Mouse (Mus musculus): ENCODE data around the gene Smarce1. TPM values are rescaled to one million over a fixed set of nuclear protein-coding genes. Genes with fewer than 3 reads are reported as not detected.

The Smarce1 gene
- polyA plus RNA-seq, 1 experiment from 2014 or later: 224 TPM

GRCm38 (mm10) chr11:99226298-99226697, 4.5 kb downstream of the Smarce1 start:
- Histone ChIP-seq H3K27ac (no peak overlapping the region), H3K27me3 (no peaks in the 10 kb centered on the region), H3K4me3 (no peak overlapping the region), H3K4me2 (no peak overlapping the region), H3K9ac (no peak overlapping the region), H3K36me3 (peaks cover 56% of the 10 kb centered on the region), H3K4me1 (peaks cover 19% of the 10 kb centered on the region), H3K9me3 (no peaks in the 10 kb centered on the region)
- no peak for ATAC-seq (ENCODE audit: insufficient number of reproducible peaks, low FRiP score, low TSS enrichment, low read depth)
- WGBS: 76% methylated on average over 5 of the region's 5 CpGs

GRCm38 (mm10) chr11:99223310-99223709, 7.5 kb downstream of the Smarce1 start:
- Histone ChIP-seq H3K27me3 (no peaks in the 10 kb centered on the region), H3K4me3 (no peak overlapping the region), H3K4me1 (peaks cover 7% of the 10 kb centered on the region), H3K4me2 (no peak overlapping the region), H3K9ac (no peak overlapping the region), H3K27ac (no peak overlapping the region), H3K9me3 (no peaks in the 10 kb centered on the region), H3K36me3 (peaks cover 78% of the 10 kb centered on the region)
- 83% methylated on average over 5 of the region's 5 CpGs for WGBS
- ATAC-seq (ENCODE audit: insufficient number of reproducible peaks, low FRiP score, low TSS enrichment, low read depth): no peak

DNA sequence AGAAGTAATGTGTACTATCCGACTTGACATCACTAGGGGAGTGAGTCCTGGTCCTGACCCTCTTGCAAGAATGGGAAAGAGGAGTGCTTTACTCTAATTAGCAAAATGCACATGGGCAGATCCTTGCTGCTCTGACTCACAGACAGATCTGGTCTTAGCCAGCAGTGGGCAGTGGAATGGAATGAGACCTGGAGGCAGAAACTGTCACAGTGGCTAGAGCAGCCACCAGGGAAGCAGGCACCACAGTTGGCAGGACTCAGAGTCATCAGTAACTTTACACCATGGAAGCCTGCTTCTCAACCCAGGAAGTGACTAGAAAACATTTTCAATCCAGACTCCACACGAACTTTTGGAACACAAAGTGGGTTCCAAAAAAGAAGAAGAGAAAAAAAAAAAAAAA, 9.0 kb downstream of the Smarce1 start:
- Histone ChIP-seq H3K4me3 (no peak overlapping the region), H3K9me3 (no peaks in the 10 kb centered on the region), H3K27ac (no peak overlapping the region), H3K4me2 (no peak overlapping the region), H3K9ac (no peak overlapping the region), H3K27me3 (no peaks in the 10 kb centered on the region), H3K4me1 (no peaks in the 10 kb centered on the region), H3K36me3 (peaks cover 79% of the 10 kb centered on the region)
- ATAC-seq (ENCODE audit: insufficient number of reproducible peaks, low FRiP score, low TSS enrichment, low read depth): no peak
- 61% methylated on average over 2 of the region's 2 CpGs for WGBS

DNA sequence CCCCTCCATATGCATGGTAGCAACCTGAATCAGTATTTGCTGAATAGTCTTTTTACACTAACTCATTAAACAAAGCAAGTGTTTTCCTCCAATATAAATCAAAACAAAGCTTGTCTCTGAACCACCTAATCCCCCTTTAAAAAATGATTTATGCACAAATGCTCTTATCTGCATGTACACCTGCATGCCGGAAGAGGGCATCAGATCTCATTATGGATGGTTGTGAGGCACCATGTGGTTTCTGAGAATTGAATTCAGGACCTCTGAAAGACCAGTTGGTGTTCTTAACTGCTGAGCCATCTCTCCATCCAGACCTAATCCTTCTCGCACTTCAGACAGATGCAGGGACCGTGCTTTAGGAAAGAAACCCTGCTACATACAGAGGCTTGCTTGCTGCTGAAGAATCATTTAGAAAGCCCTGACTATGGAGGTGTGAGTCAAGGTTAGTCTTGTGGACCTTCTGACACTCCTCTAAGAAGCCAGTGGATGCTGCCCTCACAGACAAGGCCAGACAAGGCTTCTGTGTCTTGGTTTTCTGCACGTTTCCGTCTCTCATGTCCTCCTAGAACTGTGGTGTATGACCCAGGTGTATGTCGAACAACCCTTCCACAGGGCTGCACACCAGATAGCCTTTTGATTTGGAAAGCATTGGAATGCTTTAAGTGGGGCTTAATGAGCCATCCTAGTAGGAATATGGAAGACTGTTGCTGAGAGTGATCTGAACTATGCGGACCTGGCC, 13.4 kb downstream of the Smarce1 start:
- H3K9me3 ChIP-seq: no peaks in the 10 kb centered on the region
- H3K4me1 ChIP-seq: no peaks in the 10 kb centered on the region
- no peak overlapping the region for H3K9ac ChIP-seq
- H3K4me2 ChIP-seq: no peak overlapping the region
- no peaks in the 10 kb centered on the region for H3K27me3 ChIP-seq
- no peak overlapping the region for H3K27ac ChIP-seq
- no peak for ATAC-seq (ENCODE audit: insufficient number of reproducible peaks, low FRiP score, low TSS enrichment, low read depth)
- 94% methylated on average over 7 of the region's 7 CpGs for WGBS
- no peak overlapping the region for H3K4me3 ChIP-seq
- peaks cover 84% of the 10 kb centered on the region for H3K36me3 ChIP-seq

- Histone ChIP-seq H3K27me3 (no peaks in the 10 kb centered on the region), H3K36me3 (peaks cover 86% of the 10 kb centered on the region), H3K9ac (no peak overlapping the region), H3K4me3 (no peak overlapping the region), H3K4me2 (no peak overlapping the region), H3K9me3 (no peaks in the 10 kb centered on the region), H3K27ac (no peak overlapping the region), H3K4me1 (no peaks in the 10 kb centered on the region)
- 98% methylated on average over 3 of the region's 3 CpGs for WGBS
- ATAC-seq (ENCODE audit: insufficient number of reproducible peaks, low FRiP score, low TSS enrichment, low read depth): no peak
Measured at GRCm38 (mm10) chr11:99216181-99216580, 14.6 kb downstream of the Smarce1 start.

GRCm38 (mm10) chr11:99212693-99213092, 18.1 kb downstream of the Smarce1 start:
- H3K4me3 ChIP-seq: no peak overlapping the region
- H3K36me3 ChIP-seq: peaks cover 80% of the 10 kb centered on the region
- no peaks in the 10 kb centered on the region for H3K9me3 ChIP-seq
- ATAC-seq (ENCODE audit: insufficient number of reproducible peaks, low FRiP score, low TSS enrichment, low read depth): no peak
- H3K9ac ChIP-seq: no peak overlapping the region
- H3K4me2 ChIP-seq: no peak overlapping the region
- WGBS: 84% methylated on average over 7 of the region's 7 CpGs
- no peaks in the 10 kb centered on the region for H3K4me1 ChIP-seq
- H3K27me3 ChIP-seq: no peaks in the 10 kb centered on the region
- no peak overlapping the region for H3K27ac ChIP-seq

GRCm38 (mm10) chr11:99211964-99212363, 18.9 kb downstream of the Smarce1 start:
- ATAC-seq (ENCODE audit: insufficient number of reproducible peaks, low FRiP score, low TSS enrichment, low read depth): no peak
- WGBS: 74% methylated on average over 2 of the region's 2 CpGs
- Histone ChIP-seq H3K27ac (no peak overlapping the region), H3K4me2 (no peak overlapping the region), H3K9me3 (no peaks in the 10 kb centered on the region), H3K9ac (no peak overlapping the region), H3K27me3 (no peaks in the 10 kb centered on the region), H3K36me3 (peaks cover 73% of the 10 kb centered on the region), H3K4me3 (no peak overlapping the region), H3K4me1 (no peaks in the 10 kb centered on the region)

DNA sequence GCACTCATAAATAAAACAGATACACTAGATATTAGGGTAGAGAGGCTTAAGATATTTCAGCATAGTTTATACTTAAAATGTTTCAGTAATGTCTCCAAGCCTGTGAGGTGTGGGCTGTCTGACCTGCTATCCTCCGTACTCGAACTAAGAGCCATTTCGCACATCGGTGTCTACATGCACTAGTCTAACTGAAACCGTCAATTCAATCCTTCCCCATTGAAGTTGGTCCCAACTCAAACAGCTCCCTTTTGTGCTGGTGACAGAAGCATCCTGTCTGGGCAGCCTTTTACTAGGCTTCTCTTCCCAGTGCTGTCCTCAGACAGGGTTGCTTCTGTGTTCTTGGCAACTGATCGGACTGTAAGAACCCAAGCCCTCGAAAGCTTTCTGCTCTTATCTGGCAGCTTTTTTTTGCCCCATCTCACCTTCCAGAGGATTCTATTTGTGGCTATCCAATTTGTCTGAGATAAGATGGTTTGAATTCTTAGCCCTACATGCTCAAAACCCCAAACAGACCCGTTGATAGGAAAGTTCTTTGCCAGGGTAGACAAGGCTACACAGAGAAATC, 22.6 kb downstream of the Smarce1 start:
- Histone ChIP-seq H3K4me2 (no peak overlapping the region), H3K27ac (no peak overlapping the region), H3K9ac (no peak overlapping the region), H3K36me3 (peaks cover 38% of the 10 kb centered on the region), H3K4me3 (no peak overlapping the region), H3K27me3 (no peaks in the 10 kb centered on the region), H3K4me1 (no peaks in the 10 kb centered on the region), H3K9me3 (no peaks in the 10 kb centered on the region)
- 81% methylated on average over 8 of the region's 8 CpGs for WGBS
- ATAC-seq (ENCODE audit: insufficient number of reproducible peaks, low FRiP score, low TSS enrichment, low read depth): no peak

GRCm38 (mm10) chr11:99207449-99207848, 23.4 kb downstream of the Smarce1 start:
- Histone ChIP-seq H3K4me2 (no peak overlapping the region), H3K27ac (no peak overlapping the region), H3K4me1 (no peaks in the 10 kb centered on the region), H3K36me3 (peaks cover 31% of the 10 kb centered on the region), H3K27me3 (no peaks in the 10 kb centered on the region), H3K4me3 (no peak overlapping the region), H3K9ac (no peak overlapping the region), H3K9me3 (no peaks in the 10 kb centered on the region)
- ATAC-seq (ENCODE audit: insufficient number of reproducible peaks, low FRiP score, low TSS enrichment, low read depth): no peak
- 15% methylated on average over 2 of the region's 2 CpGs for WGBS

DNA sequence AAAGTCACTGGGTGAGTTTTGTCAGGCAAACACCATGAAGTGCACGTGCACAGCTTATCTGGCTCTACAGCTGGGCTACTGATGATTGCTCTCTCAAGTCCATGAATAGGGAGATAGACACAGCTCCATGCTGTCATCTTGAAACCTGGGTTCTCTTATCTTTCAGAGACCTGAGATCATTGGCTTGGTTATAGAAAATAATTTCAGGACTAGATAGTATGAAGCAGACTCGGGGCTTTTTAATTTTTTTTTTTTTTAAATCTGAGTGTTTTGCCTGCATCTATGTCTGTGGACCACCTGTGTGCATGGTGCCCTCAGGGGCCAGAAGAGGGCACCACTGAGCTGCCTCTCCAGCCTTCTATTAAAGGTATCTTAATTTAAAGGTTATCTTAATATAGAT, 23.9 kb downstream of the Smarce1 start:
- Histone ChIP-seq H3K4me2 (no peak overlapping the region), H3K9me3 (no peaks in the 10 kb centered on the region), H3K27ac (no peak overlapping the region), H3K36me3 (peaks cover 26% of the 10 kb centered on the region), H3K27me3 (no peaks in the 10 kb centered on the region), H3K4me1 (no peaks in the 10 kb centered on the region), H3K4me3 (no peak overlapping the region), H3K9ac (no peak overlapping the region)
- 30% methylated on average over 2 of the region's 2 CpGs for WGBS
- no peak for ATAC-seq (ENCODE audit: insufficient number of reproducible peaks, low FRiP score, low TSS enrichment, low read depth)

DNA sequence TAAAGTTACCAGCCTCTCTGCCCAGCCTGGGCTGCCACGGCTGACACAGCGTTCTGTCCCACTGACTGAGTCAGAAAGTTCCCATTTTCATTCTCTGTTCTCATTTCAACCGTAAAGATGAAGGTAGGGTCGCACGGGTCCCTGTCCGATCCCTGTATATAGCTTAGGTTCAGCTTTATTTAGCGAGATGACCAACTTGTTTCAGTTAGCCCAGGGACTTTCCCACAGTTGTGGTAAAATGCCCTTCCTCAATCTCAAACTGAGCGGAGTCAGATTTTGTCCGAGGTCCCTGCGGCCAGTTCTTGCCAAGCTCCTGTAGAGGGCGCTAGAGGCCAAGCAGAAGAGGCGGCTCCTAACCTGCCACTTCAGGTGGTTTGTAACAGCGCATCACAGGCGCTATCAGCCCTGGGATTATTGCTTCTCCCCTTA, 41.6 kb downstream of the Smarce1 start:
- WGBS: 24% methylated on average over 14 of the region's 14 CpGs
- Histone ChIP-seq H3K9me3 (no peaks in the 10 kb centered on the region), H3K4me3 (no peak overlapping the region), H3K4me1 (0 out of 2 replicates have a peak, but pooled peaks cover 6% of the 10 kb centered on the region), H3K27me3 (0 out of 2 replicates have a peak, but pooled peaks cover 3% of the 10 kb centered on the region), H3K36me3 (no peaks in the 10 kb centered on the region), H3K9ac (no peak overlapping the region), H3K27ac (no peak overlapping the region), H3K4me2 (no peak overlapping the region)
- no peak for ATAC-seq (ENCODE audit: insufficient number of reproducible peaks, low FRiP score, low TSS enrichment, low read depth)

DNA sequence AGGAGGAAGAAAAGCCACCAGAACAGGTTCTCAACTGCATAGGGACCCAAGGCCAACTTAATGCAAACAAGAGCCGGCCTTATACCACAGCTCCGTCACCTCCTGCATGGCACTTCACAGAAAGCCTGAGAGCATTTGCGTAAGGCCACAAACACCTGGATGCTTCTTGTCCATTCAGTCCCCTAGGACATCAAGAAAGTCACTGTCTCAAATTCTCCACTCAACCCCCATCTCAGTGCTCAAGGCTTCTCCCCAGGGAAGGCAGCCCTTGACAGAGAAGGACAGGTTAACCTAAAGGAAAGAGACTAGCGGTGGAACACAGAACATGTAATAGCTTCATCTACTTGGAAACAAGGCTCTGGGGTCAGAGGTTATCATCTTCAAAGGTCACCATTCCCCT, 43.5 kb downstream of the Smarce1 start:
- H3K4me1 ChIP-seq: 0 out of 2 replicates have a peak, but pooled peaks cover 6% of the 10 kb centered on the region
- 79% methylated on average over 4 of the region's 4 CpGs for WGBS
- no peak overlapping the region for H3K4me3 ChIP-seq
- no peak overlapping the region for H3K4me2 ChIP-seq
- 0 out of 2 replicates have a peak, but pooled peaks cover 3% of the 10 kb centered on the region for H3K27me3 ChIP-seq
- no peaks in the 10 kb centered on the region for H3K36me3 ChIP-seq
- no peak overlapping the region for H3K9ac ChIP-seq
- H3K9me3 ChIP-seq: no peaks in the 10 kb centered on the region
- no peak for ATAC-seq (ENCODE audit: insufficient number of reproducible peaks, low FRiP score, low TSS enrichment, low read depth)
- H3K27ac ChIP-seq: no peak overlapping the region
